In genomic region chr3:65958840-65959185, GRCm38 (mm10) we compare ENCODE assay signal across 8 mouse cellular contexts. TPM values are rescaled to one million over a fixed set of nuclear protein-coding genes. Genes with fewer than 3 reads are reported as not detected.
DNase-seq lines count a peak whose midpoint lies in the region; ATAC-seq and TF ChIP-seq lines count a peak whose summit lies in the region.

No protein-coding gene starts in this region.

- peaks cover 25% of the 10 kb centered on the region for H3K36me3 ChIP-seq in liver, postnatal 0 days (replicated peaks; ENCODE audit: insufficient read depth, low read length)
- peaks cover 5% of the 10 kb centered on the region for H3K36me3 ChIP-seq in stomach, embryonic 16.5 days (ENCODE audit: control insufficient read depth, insufficient read depth, low read length)

- H3K27me3 ChIP-seq in liver, postnatal 0 days (ENCODE audit: insufficient read depth, low read length), result no peaks in the 10 kb centered on the region
- H3K27me3 ChIP-seq in stomach, embryonic 16.5 days (ENCODE audit: control insufficient read depth, insufficient read depth, low read length), result no peaks in the 10 kb centered on the region

- H3K4me2 ChIP-seq in liver, postnatal 0 days (ENCODE audit: low read depth, low read length), result peak overlapping the region; percentile 83
- H3K4me2 ChIP-seq in stomach, embryonic 16.5 days (ENCODE audit: low read depth, low read length), result peak overlapping the region; percentile 64

- no peak for ATAC-seq in liver, postnatal 0 days
- no peak for ATAC-seq in stomach, embryonic 16.5 days (ENCODE audit: insufficient read depth, low FRiP score)

- no peak for DNase-seq in layer of hippocampus, adult 2 months (ENCODE audit: low spot score in 2 of 2)
- DNase-seq in layer of hippocampus, adult 18-20 months (ENCODE audit: low spot score in 2 of 2), result no peak
- DNase-seq in embryo, embryonic 10 days (ENCODE audit: low spot score), result peak; percentile 56
- DNase-seq in heart, postnatal 4 days, result peak; percentile 28
- DNase-seq in liver, postnatal 0 days, result no peak
- no peak for DNase-seq in right cerebral cortex, postnatal 14 days
- no peak for DNase-seq in testis, postnatal 10 days (ENCODE audit: low spot score)

- WGBS in liver, postnatal 0 days (ENCODE audit: insufficient replicate concordance), result 18% methylated on average over 9 of the region's 9 CpGs
- 8% methylated on average over 9 of the region's 9 CpGs for WGBS in stomach, embryonic 16.5 days

- H3K4me3 ChIP-seq in layer of hippocampus, adult 2 months, result peak overlapping the region; percentile 91
- peak overlapping the region; percentile 97 for H3K4me3 ChIP-seq in liver, postnatal 0 days (ENCODE audit: low read depth, low read length)
- H3K4me3 ChIP-seq in stomach, embryonic 16.5 days (replicated peaks; ENCODE audit: low read length), result peak overlapping the region; percentile 100

- H3K9ac ChIP-seq in liver, postnatal 0 days (replicated peaks), result peak overlapping the region; percentile 96
- H3K9ac ChIP-seq in stomach, embryonic 16.5 days (ENCODE audit: low read length), result peak overlapping the region; percentile 99

- peak overlapping the region; percentile 98 for H3K27ac ChIP-seq in layer of hippocampus, adult 2 months
- H3K27ac ChIP-seq in liver, postnatal 0 days (ENCODE audit: low read depth), result peak overlapping the region; percentile 100
- peak overlapping the region; percentile 100 for H3K27ac ChIP-seq in stomach, embryonic 16.5 days (ENCODE audit: low read length)

- peaks cover 53% of the 10 kb centered on the region for H3K4me1 ChIP-seq in liver, postnatal 0 days (ENCODE audit: insufficient read depth)
- H3K4me1 ChIP-seq in stomach, embryonic 16.5 days (ENCODE audit: control insufficient read depth, insufficient read depth, low read length), result peaks cover 19% of the 10 kb centered on the region

- TF ChIP-seq EP300 in liver, postnatal 0 days (IDR thresholded peaks at IDR 0.05; ENCODE audit: low read depth), result no peak

- H3K9me3 ChIP-seq in liver, postnatal 0 days (ENCODE audit: low read length), result no peaks in the 10 kb centered on the region
- no peaks in the 10 kb centered on the region for H3K9me3 ChIP-seq in stomach, embryonic 16.5 days (replicated peaks; ENCODE audit: control insufficient read depth, low read length)

- no peak for TF ChIP-seq CTCF in layer of hippocampus, adult 2 months (conservative IDR thresholded peaks at IDR 0.05)
- TF ChIP-seq CTCF in liver, postnatal 0 days (IDR thresholded peaks at IDR 0.05; ENCODE audit: low read depth), result no peak

RNA-seq across cellular contexts. Expression of gene Ccnl1, which starts 0.8 kb away (rescaled TPM):
- 10 to 100 TPM; 66.2 to 66.8 TPM for total RNA-seq in layer of hippocampus, adult 2 months (2021)
- 10 to 100 TPM; 52.5 to 57.8 TPM for total RNA-seq in layer of hippocampus, adult 18-20 months (2021)
- total RNA-seq in heart, postnatal 4 days (2021), result 10 to 100 TPM; 43.3 to 49.6 TPM
- polyA plus RNA-seq in liver, postnatal 0 days (2015; fragmentation: Nextera tagmentation; extraction: Ambion mirVana), result 33.1 and 38.1 TPM in 2 replicates
- polyA plus RNA-seq in stomach, embryonic 16.5 days (2015; fragmentation: Nextera tagmentation; extraction: Ambion mirVana), result 97.3 and 100 TPM in 2 replicates

Comparison
In these comparisons a context has a peak if more than half of its experiments do, and no peak if none do; other contexts are left out.
1. DNase-seq: peak in embryo, embryonic 10 days (single experiment) and heart, postnatal 4 days (single experiment); none in layer of hippocampus, adult 2 months (0 of 2), layer of hippocampus, adult 18-20 months (0 of 2), liver, postnatal 0 days (single experiment), right cerebral cortex, postnatal 14 days (single experiment) and testis, postnatal 10 days (single experiment).
2. Peak in every context shown above with its lines, with median percentiles within 50 percentile points of each other: H3K27ac ChIP-seq and H3K4me3 ChIP-seq.